Mouse (Mus musculus) heart, embryonic 11.5 days (tissue): ENCODE measurements around the gene Gm20509. TPM values are rescaled to one million over a fixed set of nuclear protein-coding genes. Genes with fewer than 3 reads are reported as not detected.

Source experiments
- polyA plus RNA-seq: library from polyadenylated mRNA; unstranded; fragments of >200 nt; fragmentation: Nextera tagmentation; extraction: Ambion mirVana; gene quantifications from 2 replicates; pipeline ENCODE4 v1.2.1, GENCODE M21; 2014

Gene Gm20509
- polyA plus RNA-seq, 1 experiment from 2014 or later = not detected

Other genes with a start within 250 kb of the Gm20509 start
- gene Pygo1, start 176.8 kb upstream of the Gm20509 start, polyA plus RNA-seq = 2.0 and 2.9 TPM in 2 replicates
- 0.50 and 1.2 TPM in 2 replicates for gene Dyx1c1, start 143.7 kb upstream of the Gm20509 start, polyA plus RNA-seq
- not detected in 2 replicates for gene Gm44503, start 143.6 kb upstream of the Gm20509 start, polyA plus RNA-seq
- gene Ccpg1os, start 117.1 kb upstream of the Gm20509 start, polyA plus RNA-seq = 13.3 and 13.5 TPM in 2 replicates
- 17.4 and 28.7 TPM in 2 replicates for gene Ccpg1, start 117.0 kb upstream of the Gm20509 start, polyA plus RNA-seq
- 10.7 and 11.3 TPM in 2 replicates for gene Pigb, start 62.1 kb upstream of the Gm20509 start, polyA plus RNA-seq
- 1.6 and 2.0 TPM in 2 replicates for gene Rab27a, start 57.6 kb upstream of the Gm20509 start, polyA plus RNA-seq
- not detected in 2 replicates for gene Khdc3, start 634 bp upstream of the Gm20509 start, polyA plus RNA-seq
- 102 and 110 TPM in 2 replicates for gene Rsl24d1, start 11.0 kb downstream of the Gm20509 start, polyA plus RNA-seq